Mouse (Mus musculus) cerebellum, postnatal 25 days (tissue): ENCODE results near the gene AI661453.
"Not testable (repeated sequence)": the region's sequence is repeated elsewhere in the genome, so short reads cannot be mapped to it uniquely, and the experiment has no call there.

Source experiments
- DNase-seq, 2 experiments: peaks; one replicate each; pipeline ENCODE4 v3.0.0; 2021; ENCODE audit warnings: mixed read lengths in 2 of 2

The AI661453 gene

DNA sequence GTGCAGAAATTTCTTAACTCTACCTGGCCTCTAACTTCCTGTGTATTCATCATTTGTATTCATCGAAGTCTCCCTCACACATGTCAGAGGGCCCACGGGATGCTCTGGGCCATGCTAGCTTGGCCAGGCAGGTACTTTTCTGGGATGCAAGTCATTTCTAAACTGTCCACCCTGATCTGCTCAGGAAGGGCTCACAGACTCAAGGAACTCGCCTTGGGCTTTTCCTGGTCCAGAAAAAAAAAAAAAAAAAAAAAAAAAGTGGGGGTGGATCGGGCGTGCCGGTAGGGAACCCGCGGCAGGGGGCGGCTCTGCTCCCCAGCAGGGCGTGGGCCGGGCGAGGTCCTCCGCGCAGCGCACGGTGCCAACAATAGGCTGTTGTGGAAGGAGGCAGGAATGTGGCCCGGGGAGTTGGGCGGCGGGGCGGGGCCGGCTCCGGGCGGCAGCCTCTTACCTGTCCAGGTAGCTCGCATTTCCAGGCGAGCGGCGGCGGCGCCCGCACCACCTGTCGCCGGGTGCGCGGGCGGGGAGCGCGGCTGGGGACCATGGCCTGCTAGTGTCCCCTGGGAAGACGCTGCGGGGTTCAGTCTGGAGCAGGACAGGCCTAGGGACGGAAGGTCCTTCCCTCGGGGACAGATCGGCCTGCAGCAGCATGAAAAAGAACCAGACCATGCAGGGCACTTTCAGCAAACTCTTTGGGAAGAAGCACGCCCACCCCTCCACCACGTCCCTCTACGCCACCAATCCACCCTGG lies at the start of gene AI661453:
Gene AI661453 (plus strand): TSS at position 460 of the 751 bp plus-strand sequence.
- peak in 1 of 2 experiments; percentile 30 for DNase-seq

- peak; percentile 26 to 62 for DNase-seq
These were observed 49.8 kb upstream of the AI661453 start for GRCm38 (mm10) chr17:47386649-47387048.

DNA sequence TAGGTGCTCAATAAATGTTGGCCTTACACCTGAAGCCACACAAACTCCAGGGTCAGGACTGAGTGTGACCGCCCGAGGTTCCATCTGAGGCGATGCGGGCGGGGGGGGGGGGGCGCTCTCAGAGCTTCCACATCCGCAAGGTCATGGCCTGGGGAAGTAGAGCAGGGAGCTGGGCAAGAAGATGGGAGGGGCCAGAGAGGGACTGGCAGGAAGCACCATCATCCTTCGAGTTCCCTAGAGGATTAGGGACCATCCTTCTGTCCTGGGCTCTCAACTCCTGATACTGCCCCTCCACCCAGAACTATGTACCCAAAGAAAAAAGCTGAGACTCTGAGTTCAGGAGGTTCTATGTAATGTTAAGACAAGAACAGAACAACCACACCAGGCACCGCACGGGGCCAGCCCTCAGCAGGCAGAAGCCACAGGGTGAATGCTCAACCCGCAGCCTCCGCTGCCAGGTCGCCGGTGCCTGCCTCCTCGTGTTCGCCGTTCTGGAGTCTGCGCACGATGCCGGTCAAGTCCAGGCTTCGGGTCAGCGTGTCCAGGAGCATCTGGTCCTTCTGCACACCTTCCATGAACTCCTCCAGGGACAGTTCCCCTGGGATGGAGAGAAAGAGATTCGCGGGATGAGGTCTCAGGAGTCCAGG lies 42.1 kb upstream of the AI661453 start:
- DNase-seq, result peak; percentile 15 to 36

GRCm38 (mm10) chr17:47395376-47395913 lies 41.0 kb upstream of the AI661453 start:
- peak in 1 of 2 experiments; percentile 24 for DNase-seq

DNA sequence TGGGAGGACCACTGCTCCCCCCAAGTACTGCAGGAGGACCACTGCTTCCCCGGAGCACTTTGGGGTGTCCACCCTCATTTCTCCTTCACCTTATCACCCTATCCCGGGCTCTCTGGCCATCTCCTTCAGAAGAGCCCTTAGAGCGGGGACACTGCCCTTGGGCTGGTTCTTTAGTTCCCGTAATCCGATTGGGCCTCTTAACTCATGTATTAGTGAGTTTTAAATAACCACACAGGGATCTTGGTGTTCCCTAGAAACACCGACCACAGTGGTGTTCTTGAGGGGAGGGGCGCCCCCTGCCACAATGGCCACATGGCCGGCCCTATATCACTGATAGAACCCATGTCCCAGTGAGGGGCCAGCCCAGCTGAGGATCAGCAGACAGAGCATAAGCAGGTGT lies 37.3 kb upstream of the AI661453 start:
- DNase-seq, result no peak

- DNase-seq, result no peak
These were observed 36.0 kb upstream of the AI661453 start, which contains the start of gene Guca1a for GRCm38 (mm10) chr17:47400451-47400850. Gene Guca1a, minus strand, starts transcription at chr17:47400584.

- no peak for DNase-seq
These were observed 28.5 kb upstream of the AI661453 start for GRCm38 (mm10) chr17:47407717-47408557.

DNA sequence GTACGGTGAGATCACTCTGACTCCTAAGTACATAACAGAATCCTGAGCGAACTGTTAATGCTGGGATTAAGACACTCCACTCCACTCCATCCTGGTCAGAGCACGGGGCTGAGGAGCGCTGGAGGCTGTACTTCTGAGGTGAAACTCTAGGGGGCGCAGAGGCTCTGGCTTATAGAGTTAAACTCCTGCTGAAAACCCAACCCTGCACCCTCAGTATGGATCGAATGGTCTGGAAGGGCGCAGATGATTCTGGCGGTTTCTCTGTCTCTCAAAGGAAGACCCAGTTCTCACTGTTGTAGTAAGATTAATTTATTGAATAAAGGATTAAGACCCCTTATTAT lies 27.9 kb upstream of the AI661453 start:
- DNase-seq, result peak; percentile 61 to 79

DNA sequence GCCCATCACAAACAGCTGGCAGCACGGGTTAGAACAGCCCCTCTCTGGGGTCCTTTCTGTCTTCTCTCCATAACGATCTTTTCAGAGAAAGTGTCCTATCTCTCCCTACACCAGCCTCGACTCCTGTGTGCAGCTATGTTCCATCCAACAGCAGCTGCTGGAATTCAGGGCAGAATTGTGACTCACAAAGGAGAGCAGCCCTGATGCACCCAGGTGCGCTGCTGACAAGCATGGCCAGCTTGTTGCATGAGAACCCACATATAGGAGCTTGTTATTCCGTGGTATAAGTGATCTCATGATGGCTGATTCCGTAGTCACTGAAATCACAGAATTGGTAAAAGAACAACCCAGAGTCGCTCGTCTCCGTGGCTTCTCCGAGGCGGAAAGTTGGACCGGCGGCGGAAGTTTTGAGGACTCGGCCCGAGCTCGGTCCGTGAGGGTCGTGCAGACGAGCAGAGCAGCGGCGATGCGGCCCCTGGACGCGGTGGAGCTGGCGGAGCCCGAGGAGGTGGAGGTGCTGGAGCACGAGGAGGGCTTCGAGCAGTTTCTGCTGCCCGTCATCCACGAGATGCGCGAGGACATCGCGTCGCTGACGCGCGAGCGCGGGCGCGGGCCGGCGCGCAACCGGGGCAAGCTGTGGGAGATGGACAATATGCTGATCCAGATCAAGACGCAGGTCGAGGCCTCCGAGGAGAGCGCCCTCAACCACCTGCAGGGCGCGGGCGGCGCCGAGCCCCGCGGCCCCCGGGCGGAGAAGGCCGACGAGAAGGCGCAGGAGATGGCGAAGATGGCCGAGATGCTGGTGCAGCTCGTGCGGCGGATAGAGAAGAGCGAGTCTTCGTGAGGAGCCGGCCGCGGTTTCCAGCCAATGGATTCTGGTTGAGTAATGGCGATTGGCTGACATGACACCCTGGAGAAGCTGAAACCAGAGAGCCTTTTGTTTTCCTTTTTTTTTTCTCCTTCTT lies 26.2 kb upstream of the AI661453 start:
- peak; percentile 24 to 67 for DNase-seq

DNA sequence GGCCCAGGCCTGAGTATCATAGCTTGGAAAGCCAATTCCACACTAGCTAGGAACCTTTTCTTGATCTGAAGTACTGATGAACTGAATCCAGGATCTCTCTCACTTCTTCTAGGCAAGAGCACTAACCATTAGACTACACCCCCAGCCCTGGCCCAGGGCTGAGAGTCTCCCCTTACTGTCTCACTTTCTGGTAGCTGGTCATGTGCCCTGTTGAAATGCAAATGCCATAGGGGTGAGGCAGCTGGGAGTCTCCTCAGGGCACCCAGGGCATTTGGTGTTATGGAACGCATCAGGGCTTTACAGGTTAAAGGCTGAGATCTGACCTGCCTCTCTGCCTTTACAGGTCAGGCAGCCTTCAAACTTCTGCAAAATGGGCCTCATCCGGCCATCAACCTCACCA lies 16.2 kb upstream of the AI661453 start:
- no peak for DNase-seq

DNA sequence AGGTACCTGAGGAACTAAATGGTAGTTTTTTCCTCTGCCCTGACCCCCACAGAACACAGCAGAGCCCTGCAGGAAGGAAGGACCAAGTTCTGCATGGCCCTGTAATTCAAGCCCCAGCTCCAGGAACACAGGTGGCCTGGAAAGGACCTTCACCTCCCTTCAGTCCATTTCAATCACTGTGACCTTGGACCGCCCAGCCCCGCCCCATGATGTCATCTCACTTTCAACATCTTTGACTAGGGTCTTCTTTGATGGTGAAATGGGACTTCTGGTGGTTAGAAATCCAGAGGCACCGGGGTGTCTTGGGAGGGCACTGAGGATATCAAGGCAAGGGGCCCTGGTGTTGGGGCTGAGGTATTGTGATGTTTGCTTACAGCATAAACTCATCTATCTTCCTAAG lies 14.8 kb upstream of the AI661453 start:
- DNase-seq, result no peak

DNA sequence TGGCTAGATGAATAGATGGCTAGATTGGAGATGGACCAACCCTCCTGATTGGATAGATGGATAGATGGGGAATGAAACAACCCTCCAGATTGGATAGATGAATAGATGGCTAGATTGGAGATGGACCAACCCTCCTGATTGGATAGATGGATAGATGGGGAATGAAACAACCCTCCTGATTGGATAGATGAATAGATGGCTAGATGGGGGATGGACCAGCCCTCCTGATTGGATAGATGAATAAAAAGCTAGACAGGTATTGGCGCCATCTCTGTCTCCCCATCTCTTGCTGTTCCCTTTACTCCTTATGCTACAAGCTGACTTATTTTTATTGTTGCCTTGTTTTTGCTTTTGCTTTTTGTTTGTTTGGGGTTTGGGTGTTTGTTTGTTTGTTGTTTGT lies 13.8 kb upstream of the AI661453 start:
- not testable (repeated sequence) for DNase-seq

DNA sequence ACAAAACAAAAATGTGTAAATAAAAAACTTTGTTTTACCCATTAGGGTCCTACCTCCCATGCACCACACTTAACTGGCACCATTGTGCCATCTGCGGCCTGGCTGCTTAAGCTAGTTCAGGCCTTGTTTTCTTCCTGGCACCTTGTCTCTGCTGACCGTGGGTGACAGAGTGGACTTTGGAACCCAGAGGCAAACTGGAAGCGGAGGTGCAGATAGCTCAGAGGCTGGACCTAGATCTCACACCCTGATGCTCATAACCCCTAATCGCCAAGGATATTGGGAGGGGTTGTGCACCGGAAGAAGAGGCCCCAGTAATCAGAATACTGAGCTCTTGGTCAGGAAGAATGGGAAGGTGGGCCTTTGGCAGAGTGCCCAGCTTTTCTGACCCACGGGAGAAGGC lies 12.2 kb upstream of the AI661453 start:
- no peak for DNase-seq

DNA sequence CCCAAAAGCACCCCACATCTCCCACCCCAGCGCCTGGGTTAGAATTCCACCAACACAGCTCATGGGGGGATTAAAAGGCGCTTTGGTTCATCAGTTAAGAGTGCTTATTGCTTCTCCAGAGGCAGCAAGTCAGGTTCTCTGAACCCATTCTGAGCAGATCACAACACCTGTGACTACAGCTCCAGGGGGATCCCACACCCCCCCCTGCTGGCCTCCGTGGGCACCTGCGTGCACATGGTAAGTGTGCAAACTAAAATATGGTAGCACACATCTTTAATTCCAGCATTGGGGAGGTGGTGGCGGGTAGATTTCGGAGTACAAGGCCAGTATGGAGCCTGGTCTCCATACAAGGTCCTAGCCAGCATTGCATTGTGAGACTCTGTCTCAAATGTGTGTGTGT lies 9.1 kb upstream of the AI661453 start:
- DNase-seq, result no peak

GRCm38 (mm10) chr17:47428831-47429304 lies 7.5 kb upstream of the AI661453 start:
- DNase-seq, result no peak

GRCm38 (mm10) chr17:47430815-47431214 lies 5.6 kb upstream of the AI661453 start:
- DNase-seq, result no peak

DNA sequence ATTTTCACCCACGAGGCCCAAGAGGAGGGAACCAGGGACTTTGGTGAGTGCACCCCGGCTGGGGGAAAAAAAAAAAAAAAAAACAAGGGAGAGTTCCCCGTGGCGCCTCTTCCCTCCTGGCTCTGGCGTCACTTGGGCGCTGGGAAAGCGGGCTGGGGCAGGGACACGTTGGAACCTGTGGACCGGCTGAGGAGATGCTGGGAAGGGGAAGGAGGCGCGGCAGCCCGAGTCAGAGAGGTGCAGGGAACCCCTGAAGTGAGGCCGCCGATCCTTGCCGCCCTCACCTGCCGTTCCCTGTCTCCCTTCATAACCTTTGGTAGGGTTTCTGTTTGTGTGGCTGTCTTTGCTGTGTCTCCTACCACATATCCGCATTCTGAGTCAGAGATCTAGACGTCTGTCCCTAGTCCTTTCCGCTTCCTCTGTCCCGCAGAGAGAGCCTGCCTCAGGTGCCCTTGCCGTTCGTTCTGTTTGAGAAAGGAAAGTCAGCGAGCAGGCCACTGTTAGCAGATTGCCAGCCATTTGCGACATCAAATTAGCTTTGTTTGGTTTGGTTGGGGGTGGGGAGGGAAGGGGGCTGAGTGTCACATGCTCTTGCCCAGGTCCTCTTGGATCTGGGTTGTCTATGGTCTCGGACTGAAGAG lies 612 bp downstream of the AI661453 start, which contains the start of gene 1700001C19Rik:
Gene 1700001C19Rik (minus strand): TSS at position 470 of the 641 bp plus-strand sequence.
- DNase-seq, result peak in 1 of 2 experiments; percentile 14

DNA sequence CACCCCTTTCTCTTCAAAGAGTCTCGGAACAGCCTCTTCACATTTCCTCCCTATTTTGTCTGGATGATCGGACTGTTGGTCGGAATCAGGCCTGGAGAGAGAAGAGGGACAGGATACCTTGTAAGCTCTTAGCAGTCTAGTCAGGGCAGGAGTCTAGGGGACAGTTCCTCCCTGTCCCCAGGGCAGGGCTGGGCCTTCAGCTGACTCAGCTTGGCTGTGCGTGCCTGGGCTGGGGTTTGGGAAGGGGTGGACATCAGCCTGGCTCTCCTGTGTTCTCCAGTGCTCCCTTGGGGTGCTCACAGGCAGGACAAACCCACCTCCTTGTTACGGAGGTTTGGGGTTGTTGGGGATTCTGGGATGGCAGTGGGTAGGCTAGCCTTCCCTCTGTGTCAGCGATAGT lies 2.2 kb downstream of the AI661453 start:
- DNase-seq, result no peak

GRCm38 (mm10) chr17:47439396-47440028 lies 3.1 kb downstream of the AI661453 start:
- DNase-seq, result no peak

DNA sequence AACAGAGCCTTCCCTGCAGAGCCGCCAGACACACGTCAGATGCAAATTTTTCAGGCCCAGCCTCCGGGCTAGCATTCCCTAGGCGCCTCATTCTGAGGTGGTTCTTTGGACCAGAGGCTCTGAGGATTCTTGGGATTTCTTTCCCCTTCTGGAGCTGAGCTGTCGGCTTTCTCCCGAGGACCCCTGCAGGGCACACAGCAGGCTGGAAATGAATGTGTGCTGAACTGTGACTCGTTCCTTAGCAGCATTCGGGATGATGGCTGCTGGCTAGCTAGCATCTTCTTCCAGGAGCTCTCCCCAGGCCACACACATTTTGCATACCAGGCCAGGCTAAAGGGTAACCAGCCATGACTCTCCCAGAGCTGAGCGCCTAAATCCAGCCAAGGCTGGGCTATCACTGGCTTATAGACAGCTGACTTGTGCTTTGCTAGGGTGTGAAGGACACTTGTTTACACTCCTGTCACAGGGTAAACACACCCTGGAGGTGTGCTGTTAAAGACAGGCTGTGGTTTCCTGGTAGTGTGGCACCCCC lies 4.0 kb downstream of the AI661453 start:
- peak in 1 of 2 experiments; percentile 18 for DNase-seq
